Mouse (Mus musculus): ENCODE measurements at regions not wholly inside any gene's neighbourhood (a gene's known extent, or its start where the extent isn't known, plus 50 kb on each side); places are given as distances from the start of the nearest gene placed in this dataset.

GRCm38 (mm10) chr12:109394396-109394795 is 58.2 kb upstream of the Dlk1 start:
- TF ChIP-seq CTCF (IDR thresholded peaks at IDR 0.05; ENCODE audit: extremely low read depth, insufficient read depth, low read length) (no peak), POLR2A (IDR thresholded peaks at IDR 0.05; ENCODE audit: extremely low read depth, insufficient read depth, low read length) (no peak)
